Mouse (Mus musculus): ENCODE results near the gene Grm4.
A peak's percentile ranks its signal among the peaks of the same experiment; 100 is the strongest.
"Not testable (repeated sequence)": the region's sequence is repeated elsewhere in the genome, so short reads cannot be mapped to it uniquely, and the experiment has no call there.

Gene Grm4

DNA sequence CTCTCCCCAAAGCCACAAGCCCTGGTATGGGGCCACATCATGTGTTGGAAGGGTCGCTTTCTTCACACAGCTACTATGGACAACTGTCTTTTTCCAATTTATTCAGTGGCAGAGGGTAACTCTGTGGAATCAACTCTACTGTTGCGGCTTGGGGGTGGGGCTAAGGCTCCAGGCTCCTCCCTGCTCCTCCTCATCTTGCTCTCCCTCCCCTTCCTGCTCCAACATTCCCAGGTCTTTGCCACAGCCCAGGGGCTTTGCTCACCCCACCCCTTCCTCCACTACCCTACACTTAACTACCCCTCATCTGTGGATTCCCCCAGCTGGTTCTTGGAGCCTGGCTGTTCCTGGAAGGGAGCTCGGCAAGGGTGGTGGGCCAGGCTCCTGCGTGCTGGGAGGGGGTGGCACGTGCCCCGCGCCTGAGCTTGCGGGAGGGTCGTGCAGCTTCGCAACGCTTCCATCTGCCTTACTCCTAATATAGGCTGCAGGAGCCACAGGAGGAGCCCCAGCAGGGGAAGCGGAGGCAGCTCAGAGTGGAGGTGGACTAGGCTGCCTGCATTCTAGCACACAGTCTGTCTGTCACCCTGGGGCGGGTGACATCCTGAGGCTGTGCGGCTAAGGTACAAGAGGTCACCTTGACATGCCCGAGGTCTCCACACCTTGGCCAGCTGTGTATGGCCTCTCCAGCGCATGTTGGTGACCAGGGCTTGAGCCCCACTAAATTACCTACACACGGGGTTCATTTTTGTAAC, 135.5 kb downstream of the Grm4 start:
- DNase-seq: no peak

DNA sequence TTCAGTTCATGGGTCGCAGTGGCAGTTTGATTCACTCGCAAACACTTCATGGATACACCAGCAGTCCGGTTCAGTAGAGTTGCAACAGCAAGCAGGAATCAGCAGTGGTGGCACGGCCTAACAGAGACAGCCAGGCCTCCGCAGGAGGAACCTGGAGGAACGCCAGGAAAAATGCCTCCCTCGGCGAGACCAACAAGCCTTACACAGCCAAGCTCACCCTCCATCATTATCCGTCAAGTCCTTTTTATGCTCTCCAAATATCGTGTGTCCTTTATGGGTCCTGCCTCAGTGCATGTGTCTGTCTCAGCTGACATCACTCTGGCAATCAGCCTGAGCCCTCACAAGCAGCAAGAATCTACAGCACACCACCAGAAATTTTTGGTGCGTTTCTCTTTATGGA, 138.3 kb downstream of the Grm4 start:
- DNase-seq: no peak

DNA sequence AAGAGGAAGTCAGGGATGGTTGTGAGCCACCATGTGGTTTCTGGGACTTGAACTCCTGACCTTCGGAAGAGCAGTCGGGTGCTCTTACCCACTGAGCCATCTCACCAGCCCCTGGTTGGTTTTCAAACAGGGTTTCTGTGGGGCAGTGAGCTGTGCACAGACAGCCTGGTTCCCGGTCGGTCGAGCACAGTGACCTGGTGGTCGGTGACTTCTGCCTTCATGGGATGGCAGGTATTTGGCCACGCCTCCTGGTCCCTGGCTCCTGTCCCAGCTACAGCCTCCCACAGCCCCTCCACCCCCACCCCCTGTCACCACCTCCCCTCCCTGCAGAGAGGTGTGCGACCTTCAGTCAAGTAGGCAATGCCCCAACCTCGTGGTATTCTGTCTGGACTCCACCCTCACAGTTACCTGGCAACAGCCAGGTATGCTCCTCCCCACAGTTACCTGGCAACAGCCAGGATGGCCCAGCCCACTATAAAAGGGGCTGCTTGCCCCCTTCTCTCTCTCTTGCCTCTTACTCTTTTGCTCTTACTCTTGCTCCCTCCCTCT, 140.2 kb downstream of the Grm4 start:
- DNase-seq: not testable (repeated sequence)

DNA sequence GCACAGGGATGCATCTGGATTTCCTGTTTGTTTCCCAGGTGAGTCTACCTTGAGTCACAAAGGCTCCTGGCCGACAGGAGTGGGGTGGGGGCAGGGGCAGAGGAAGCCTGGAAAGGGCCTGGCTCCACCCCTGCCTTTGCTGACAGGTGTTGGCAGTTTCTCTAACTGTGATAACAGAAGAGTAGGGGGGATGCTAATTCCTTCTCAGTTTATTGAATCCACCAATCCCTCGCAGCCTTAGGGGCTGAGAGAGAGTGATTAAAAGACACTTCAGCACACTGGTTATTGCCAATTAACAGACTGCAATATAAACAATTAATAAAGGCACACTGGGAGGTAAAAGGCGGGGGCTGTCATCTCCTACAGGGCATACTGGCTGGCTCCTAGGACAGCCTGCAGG, 142.2 kb downstream of the Grm4 start:
- DNase-seq: no peak

DNA sequence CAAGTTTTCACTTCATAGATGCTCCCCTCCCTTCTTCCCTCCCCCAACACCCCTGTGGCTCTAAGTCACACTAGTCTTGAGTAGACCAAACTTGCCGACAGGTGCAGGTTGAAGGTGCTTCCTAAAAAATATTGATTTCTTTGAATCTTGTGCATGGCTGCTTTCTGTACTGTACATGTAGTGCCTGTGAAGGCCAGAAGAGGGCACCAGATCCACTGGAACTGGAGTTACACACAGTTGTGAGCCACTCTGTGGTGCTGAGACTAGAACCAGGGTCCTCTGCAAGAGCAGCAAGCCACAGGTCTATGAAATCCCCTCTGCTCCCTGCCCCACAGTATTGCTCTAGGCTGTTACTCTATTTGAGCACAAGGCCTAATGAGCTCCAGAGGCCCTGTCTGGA, 144.1 kb downstream of the Grm4 start:
- no peak for DNase-seq

DNA sequence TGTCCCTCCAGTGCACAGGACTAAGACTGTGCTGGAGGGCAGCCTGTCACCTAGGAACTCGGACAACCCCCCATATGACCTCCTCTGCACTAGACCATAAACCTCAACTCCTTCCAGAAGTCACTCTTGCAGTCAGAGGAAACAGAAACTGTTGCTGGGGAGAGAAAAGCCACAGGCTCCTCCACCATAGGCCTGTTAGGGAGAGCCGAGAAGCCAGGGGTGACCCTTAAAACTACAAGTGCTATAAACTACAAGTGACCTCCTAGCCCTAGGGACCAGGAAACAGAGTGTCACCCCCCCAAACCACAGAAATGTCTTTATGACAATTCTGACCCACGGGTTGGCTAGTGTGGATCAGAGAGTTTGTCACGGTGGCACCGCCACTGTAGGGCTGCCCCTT, 145.7 kb downstream of the Grm4 start:
- DNase-seq: peak; percentile 14
